Mouse (Mus musculus) stomach, embryonic 14.5 days (tissue): Measurements from ENCODE around the gene Olfr678. TPM values are rescaled to one million over a fixed set of nuclear protein-coding genes. Genes with fewer than 3 reads are reported as not detected.

Experiments
- polyA plus RNA-seq: library from polyadenylated mRNA; unstranded; fragments of >200 nt; fragmentation: Nextera tagmentation; extraction: Ambion mirVana; gene quantifications from 2 replicates; pipeline ENCODE4 v1.2.1, GENCODE M21; 2014

Olfr678 gene
- polyA plus RNA-seq, 1 experiment from 2014 or later, result not detected

Other genes starting within 250 kb of the Olfr678 start
- gene Usp17lb, start 221.9 kb upstream of the Olfr678 start, polyA plus RNA-seq, result not detected in 2 replicates
- not detected in 2 replicates for gene Usp17la, start 207.5 kb upstream of the Olfr678 start, polyA plus RNA-seq
- gene Olfr665, start 186.4 kb upstream of the Olfr678 start, polyA plus RNA-seq, result not detected in 2 replicates
- gene Olfr666, start 168.5 kb upstream of the Olfr678 start, polyA plus RNA-seq, result not detected in 2 replicates
- not detected in 2 replicates for gene Olfr667, start 143.0 kb upstream of the Olfr678 start, polyA plus RNA-seq
- gene Olfr668, start 136.4 kb upstream of the Olfr678 start, polyA plus RNA-seq, result not detected in 2 replicates
- gene Olfr669, start 130.2 kb upstream of the Olfr678 start, polyA plus RNA-seq, result not detected in 2 replicates
- gene Olfr670, start 101.9 kb upstream of the Olfr678 start, polyA plus RNA-seq, result not detected in 2 replicates
- gene Olfr671, start 85.3 kb upstream of the Olfr678 start, polyA plus RNA-seq, result not detected in 2 replicates
- gene Olfr672, start 62.4 kb upstream of the Olfr678 start, polyA plus RNA-seq, result not detected in 2 replicates
- not detected in 2 replicates for gene Olfr675, start 36.0 kb upstream of the Olfr678 start, polyA plus RNA-seq
- not detected in 2 replicates for gene Olfr676, start 31.8 kb upstream of the Olfr678 start, polyA plus RNA-seq
- not detected in 2 replicates for gene Olfr677, start 13.1 kb upstream of the Olfr678 start, polyA plus RNA-seq
- not detected in 2 replicates for gene Olfr679, start 16.7 kb downstream of the Olfr678 start, polyA plus RNA-seq
- gene Olfr680-ps1, start 28.3 kb downstream of the Olfr678 start, polyA plus RNA-seq, result not detected in 2 replicates
- not detected in 2 replicates for gene Olfr681, start 52.4 kb downstream of the Olfr678 start, polyA plus RNA-seq
- gene Olfr683, start 82.5 kb downstream of the Olfr678 start, polyA plus RNA-seq, result not detected in 2 replicates
- not detected in 2 replicates for gene Olfr684, start 99.2 kb downstream of the Olfr678 start, polyA plus RNA-seq
- gene Olfr685, start 121.5 kb downstream of the Olfr678 start, polyA plus RNA-seq, result not detected in 2 replicates
- not detected in 2 replicates for gene Olfr686, start 143.0 kb downstream of the Olfr678 start, polyA plus RNA-seq
- not detected in 2 replicates for gene Olfr688, start 223.6 kb downstream of the Olfr678 start, polyA plus RNA-seq
- not detected in 2 replicates for gene Olfr689, start 246.7 kb downstream of the Olfr678 start, polyA plus RNA-seq